Mouse (Mus musculus): ENCODE data around the gene Fryl. TPM values are rescaled to one million over a fixed set of nuclear protein-coding genes. Genes with fewer than 3 reads are reported as not detected.

Gene Fryl
- total RNA-seq, 2 experiments from 2014 or later = 12.4 to 19.4 TPM

- no peak for DNase-seq
- intact Hi-C loops (cut with DNase I) = no loop called here
Measured at GRCm38 (mm10) chr5:73202077-73202476, 54.3 kb downstream of the Fryl start.

GRCm38 (mm10) chr5:73200387-73201384, 55.7 kb downstream of the Fryl start:
- intact Hi-C loops (cut with DNase I) = no loop called here

GRCm38 (mm10) chr5:73199586-73199985, 56.8 kb downstream of the Fryl start:
- DNase-seq = no peak
- intact Hi-C loops (cut with DNase I) = no loop called here

More at GRCm38 (mm10) chr5:73200387-73201384, 55.7 kb downstream of the Fryl start:
- no peak for DNase-seq

GRCm38 (mm10) chr5:73198690-73199089, 57.7 kb downstream of the Fryl start:
- intact Hi-C loops (cut with DNase I) = no loop called here
- no peak for DNase-seq

GRCm38 (mm10) chr5:73197796-73198195, 58.6 kb downstream of the Fryl start:
- no peak for DNase-seq
- intact Hi-C loops (cut with DNase I) = no loop called here

- intact Hi-C loops (cut with DNase I) = no loop called here
- DNase-seq = no peak
Measured at GRCm38 (mm10) chr5:73194740-73195139, 61.7 kb downstream of the Fryl start.

- intact Hi-C loops (cut with DNase I) = no loop called here
- no peak for DNase-seq
Measured at GRCm38 (mm10) chr5:73194083-73194570, 62.3 kb downstream of the Fryl start.

- intact Hi-C loops (cut with DNase I) = no loop called here
Measured at GRCm38 (mm10) chr5:73193627-73194026, 62.8 kb downstream of the Fryl start.

GRCm38 (mm10) chr5:73192870-73193576, 63.4 kb downstream of the Fryl start:
- intact Hi-C loops (cut with DNase I) = no loop called here
- DNase-seq = no peak

More at GRCm38 (mm10) chr5:73193627-73194026, 62.8 kb downstream of the Fryl start:
- no peak for DNase-seq

- intact Hi-C loops (cut with DNase I) = no loop called here
- DNase-seq = no peak
Measured at GRCm38 (mm10) chr5:73191765-73192164, 64.7 kb downstream of the Fryl start.

- intact Hi-C loops (cut with DNase I) = no loop called here
- DNase-seq = no peak
Measured at GRCm38 (mm10) chr5:73190164-73190563, 66.3 kb downstream of the Fryl start.

- DNase-seq = no peak
- intact Hi-C loops (cut with DNase I) = no loop called here
Measured at GRCm38 (mm10) chr5:73189443-73190160, 66.8 kb downstream of the Fryl start.

- DNase-seq = no peak
- intact Hi-C loops (cut with DNase I) = no loop called here
Measured at GRCm38 (mm10) chr5:73188576-73188975, 67.8 kb downstream of the Fryl start.

- DNase-seq = no peak
- intact Hi-C loops (cut with DNase I) = no loop called here
Measured at GRCm38 (mm10) chr5:73188164-73188563, 68.3 kb downstream of the Fryl start.

GRCm38 (mm10) chr5:73186912-73187311, 69.5 kb downstream of the Fryl start:
- DNase-seq = no peak
- intact Hi-C loops (cut with DNase I) = no loop called here

GRCm38 (mm10) chr5:73185424-73185823, 71.0 kb downstream of the Fryl start:
- DNase-seq = no peak
- intact Hi-C loops (cut with DNase I) = no loop called here

- DNase-seq = no peak
- intact Hi-C loops (cut with DNase I) = no loop called here
Measured at GRCm38 (mm10) chr5:73182701-73183447, 73.5 kb downstream of the Fryl start.

GRCm38 (mm10) chr5:73182191-73182590, 74.2 kb downstream of the Fryl start:
- intact Hi-C loops (cut with DNase I) = no loop called here
- no peak for DNase-seq

- intact Hi-C loops (cut with DNase I) = no loop called here
- DNase-seq = no peak
Measured at GRCm38 (mm10) chr5:73176294-73176693, 80.1 kb downstream of the Fryl start.
